Mouse (Mus musculus): ENCODE data around the gene Smc3.

Smc3 gene

GRCm38 (mm10) chr19:53661938-53662722 is 61.9 kb downstream of the Smc3 start:
- CTCF ChIA-PET: interaction anchor here in 3 of 4 experiments (0.6 to 1.6 kb wide), 4 partner anchors 30 to 481 kb away, joined by 3 to 9 read pairs (median 4); partner anchors contain the start of gene Smc3 (in 1 of the 3)
- POLR2A ChIA-PET: interaction anchor here in 3 of 4 experiments (0.6 to 1.8 kb wide), 12 partner anchors 12 to 241 kb away, joined by 3 to 6 read pairs (median 4); no protein-coding TSS in a partner anchor

- CTCF ChIA-PET: interaction anchor here in 1 of 4 experiments (0.6 kb wide), 1 partner anchor 180 kb away, joined by 3 read pairs; no protein-coding TSS in a partner anchor
- POLR2A ChIA-PET: interaction anchor here in 2 of 4 experiments (1.1 to 2.0 kb wide), 8 partner anchors 9 to 70 kb away, joined by 3 to 5 read pairs (median 4); no protein-coding TSS in a partner anchor
These were observed 64.6 kb downstream of the Smc3 start for GRCm38 (mm10) chr19:53664831-53665230.

GRCm38 (mm10) chr19:53665391-53665790 is 65.2 kb downstream of the Smc3 start:
- ChIA-PET CTCF (interaction anchor here in 1 of 4 experiments (0.6 kb wide), 1 partner anchor 180 kb away, joined by 3 read pairs; no protein-coding TSS in a partner anchor), POLR2A (interaction anchor here in 3 of 4 experiments (0.7 to 2.0 kb wide), 9 partner anchors 8 to 69 kb away, joined by 3 to 5 read pairs (median 3); no protein-coding TSS in a partner anchor)

- ChIA-PET CTCF (interaction anchor here in 3 of 4 experiments (0.7 to 1.3 kb wide), 5 partner anchors 18 to 68 kb away, joined by 3 to 4 read pairs (median 3); no protein-coding TSS in a partner anchor), POLR2A (interaction anchor here in 2 of 4 experiments (0.7 to 1.9 kb wide), 7 partner anchors 8 to 60 kb away, joined by 3 to 6 read pairs (median 3); no protein-coding TSS in a partner anchor)
These were observed 66.5 kb downstream of the Smc3 start for GRCm38 (mm10) chr19:53666708-53667107.

- POLR2A ChIA-PET: interaction anchor here in 1 of 4 experiments (2.5 kb wide), 1 partner anchor 15 kb away, joined by 11 read pairs; no protein-coding TSS in a partner anchor
These were observed 68.6 kb downstream of the Smc3 start for GRCm38 (mm10) chr19:53668821-53669220.

GRCm38 (mm10) chr19:53670625-53671141 is 70.5 kb downstream of the Smc3 start:
- POLR2A ChIA-PET: interaction anchor here in 3 of 4 experiments (0.5 to 2.5 kb wide), 17 partner anchors 7 to 613 kb away, joined by 3 to 11 read pairs (median 5); no protein-coding TSS in a partner anchor
- CTCF ChIA-PET: no interaction called here

More at GRCm38 (mm10) chr19:53668821-53669220, 68.6 kb downstream of the Smc3 start:
- CTCF ChIA-PET: no interaction called here

GRCm38 (mm10) chr19:53671432-53671831 is 71.2 kb downstream of the Smc3 start:
- ChIA-PET POLR2A (interaction anchor here in 3 of 4 experiments (0.5 to 2.5 kb wide), 18 partner anchors 8 to 211 kb away, joined by 3 to 8 read pairs (median 4); no protein-coding TSS in a partner anchor), CTCF (interaction anchor here in 2 of 4 experiments (1.0 to 1.2 kb wide), 2 partner anchors 23 to 34 kb away, joined by 3 to 4 read pairs; no protein-coding TSS in a partner anchor)

- POLR2A ChIA-PET: interaction anchor here in 3 of 4 experiments (0.7 to 5.2 kb wide), 27 partner anchors 8 to 617 kb away, joined by 3 to 39 read pairs (median 3); partner anchors contain the start of genes Bbip1 (in 1 of the 3) and Shoc2 (in 1 of the 3)
- CTCF ChIA-PET: interaction anchor here in 3 of 4 experiments (0.7 to 1.4 kb wide), 5 partner anchors 36 to 297 kb away, joined by 3 to 5 read pairs (median 3); no protein-coding TSS in a partner anchor
These were observed 74.1 kb downstream of the Smc3 start for GRCm38 (mm10) chr19:53674131-53674925.

- ChIA-PET POLR2A (interaction anchor here (0.5 to 5.2 kb wide), 25 partner anchors 10 to 1423 kb away, joined by 3 to 39 read pairs (median 4); partner anchors contain the start of genes Dusp5 (in 1 of the 4) and Smc3 (in 1 of the 4)), CTCF (interaction anchor here in 2 of 4 experiments (0.6 to 0.9 kb wide), 3 partner anchors 23 to 52 kb away, joined by 3 to 4 read pairs (median 3); no protein-coding TSS in a partner anchor)
These were observed 76.0 kb downstream of the Smc3 start for GRCm38 (mm10) chr19:53676228-53676627.

GRCm38 (mm10) chr19:53676718-53677634 is 76.8 kb downstream of the Smc3 start, which contains the start of gene Rbm20:
Rbm20 (plus strand) TSS chr19:53677306.
- POLR2A ChIA-PET: interaction anchor here in 3 of 4 experiments (0.5 to 5.2 kb wide), 31 partner anchors 11 to 148 kb away, joined by 3 to 39 read pairs (median 4); partner anchors contain the start of genes Smc3 (in 2 of the 3) and Dusp5 (in 1 of the 3)
- CTCF ChIA-PET: interaction anchor here in 3 of 4 experiments (0.6 to 1.0 kb wide), 5 partner anchors 28 to 101 kb away, joined by 3 read pairs; no protein-coding TSS in a partner anchor

- ChIA-PET POLR2A (interaction anchor here in 1 of 4 experiments (1.0 kb wide), 1 partner anchor 17 kb away, joined by 6 read pairs; no protein-coding TSS in a partner anchor), CTCF (no interaction called here)
These were observed 79.0 kb downstream of the Smc3 start for GRCm38 (mm10) chr19:53679194-53679593.

- ChIA-PET CTCF (no interaction called here), POLR2A (interaction anchor here in 2 of 4 experiments (0.9 to 2.1 kb wide), 4 partner anchors 9 to 27 kb away, joined by 3 to 6 read pairs (median 3); no protein-coding TSS in a partner anchor)
These were observed 79.8 kb downstream of the Smc3 start for GRCm38 (mm10) chr19:53679981-53680380.

- ChIA-PET CTCF (interaction anchor here in 1 of 4 experiments (0.6 to 0.7 kb wide), 2 partner anchors 14 to 81 kb away, joined by 3 to 5 read pairs; no protein-coding TSS in a partner anchor), POLR2A (interaction anchor here in 2 of 4 experiments (0.6 to 1.6 kb wide), 6 partner anchors 11 to 621 kb away, joined by 3 to 5 read pairs (median 4); partner anchors contain the start of genes Bbip1 (in 1 of the 2), Shoc2 (in 1 of the 2) and Smc3 (in 1 of the 2))
These were observed 82.2 kb downstream of the Smc3 start for GRCm38 (mm10) chr19:53682427-53682826.

- POLR2A ChIA-PET: interaction anchor here in 3 of 4 experiments (0.6 to 2.5 kb wide), 9 partner anchors 8 to 88 kb away, joined by 3 to 12 read pairs (median 4); no protein-coding TSS in a partner anchor
- CTCF ChIA-PET: interaction anchor here in 2 of 4 experiments (0.6 kb wide), 3 partner anchors 44 to 293 kb away, joined by 3 to 11 read pairs (median 8); no protein-coding TSS in a partner anchor
These were observed 87.4 kb downstream of the Smc3 start for GRCm38 (mm10) chr19:53687592-53687991.

- CTCF ChIA-PET: interaction anchor here in 1 of 4 experiments (0.6 kb wide), 1 partner anchor 299 kb away, joined by 3 read pairs; no protein-coding TSS in a partner anchor
- POLR2A ChIA-PET: interaction anchor here in 2 of 4 experiments (0.7 to 2.6 kb wide), 7 partner anchors 14 to 242 kb away, joined by 3 to 8 read pairs (median 3); no protein-coding TSS in a partner anchor
These were observed 90.6 kb downstream of the Smc3 start for GRCm38 (mm10) chr19:53690816-53691215.

- POLR2A ChIA-PET: interaction anchor here in 2 of 4 experiments (1.0 to 7.8 kb wide), 5 partner anchors 11 to 26 kb away, joined by 3 to 180 read pairs (median 5); no protein-coding TSS in a partner anchor
- CTCF ChIA-PET: interaction anchor here in 1 of 4 experiments (1.2 kb wide), 1 partner anchor 11 kb away, joined by 4 read pairs; no protein-coding TSS in a partner anchor
These were observed 93.8 kb downstream of the Smc3 start for GRCm38 (mm10) chr19:53694020-53694419.

Data from embryonic stem cell, embryonic (primary cell).